Mouse (Mus musculus) heart, embryonic 16.5 days (tissue): Measurements from ENCODE around the gene Wdr54. TPM values are rescaled to one million over a fixed set of nuclear protein-coding genes. Genes with fewer than 3 reads are reported as not detected.
A peak's percentile ranks its signal among the peaks of the same experiment; 100 is the strongest.

Experiments used
- ATAC-seq: fragments of 200-750 bp; cut with Nextera tagmentation; replicated peaks from 2 replicates; pipeline ENCODE4 v1.8.0; 2017; ENCODE audit warnings: moderate number of reproducible peaks; ENCODE audit not compliant: insufficient read depth, low FRiP score; ENCODE audit errors: extremely low read depth
- H3K27ac ChIP-seq: fragments of 300-500 bp; sonication (generic); 2 replicates; pipeline ENCODE4 v1.5.1; 2014; ENCODE audit warnings: mild to moderate bottlenecking, low read length, control low read depth, moderate library complexity
- H3K27me3 ChIP-seq: fragments of 300-500 bp; sonication (generic); 2 replicates; pipeline ENCODE4 v1.6.1; 2014; ENCODE audit warnings: low read length, mixed read lengths; ENCODE audit not compliant: control insufficient read depth, insufficient read depth
- H3K36me3 ChIP-seq: fragments of 300-500 bp; sonication (generic); 2 replicates; pipeline ENCODE4 v1.6.1; 2014; ENCODE audit not compliant: control insufficient read depth, insufficient read depth
- H3K4me1 ChIP-seq: fragments of 300-500 bp; sonication (generic); 2 replicates; pipeline ENCODE4 v1.6.1; 2014; ENCODE audit warnings: low read length, mixed read lengths; ENCODE audit not compliant: control insufficient read depth, insufficient read depth
- H3K4me2 ChIP-seq: fragments of 300-500 bp; sonication (generic); 2 replicates; pipeline ENCODE4 v1.6.1; 2014; ENCODE audit warnings: low read depth, mild to moderate bottlenecking, control low read depth, low read length
- H3K4me3 ChIP-seq: fragments of 300-500 bp; sonication (generic); 2 replicates; pipeline ENCODE4 v1.5.1; 2014; ENCODE audit warnings: mild to moderate bottlenecking, control low read depth, low read length
- H3K9ac ChIP-seq: fragments of 300-500 bp; sonication (generic); 2 replicates; pipeline ENCODE4 v1.6.1; 2014; ENCODE audit warnings: low read length, control low read depth
- H3K9me3 ChIP-seq: fragments of 300-500 bp; sonication (generic); replicated peaks from 2 replicates; pipeline ENCODE4 v1.6.1; 2016; ENCODE audit warnings: low read length; ENCODE audit not compliant: control insufficient read depth
- WGBS: fragments of 180-500 bp; shearing (Covaris S2); extraction: QIAGEN DNeasy Blood & Tissue Kit; methylation state at CpG from one replicate; pipeline ENCODE4 v1.1.7; 2014; 5-methylcytosine and 5-hydroxymethylcytosine counted together
- polyA plus RNA-seq: library from polyadenylated mRNA; unstranded; fragments of >200 nt; fragmentation: Nextera tagmentation; extraction: Ambion mirVana; gene quantifications from 2 replicates; pipeline ENCODE4 v1.2.1, GENCODE M21; 2015

Wdr54 gene
- polyA plus RNA-seq, 1 experiment from 2014 or later = 3.8 TPM

DNA sequence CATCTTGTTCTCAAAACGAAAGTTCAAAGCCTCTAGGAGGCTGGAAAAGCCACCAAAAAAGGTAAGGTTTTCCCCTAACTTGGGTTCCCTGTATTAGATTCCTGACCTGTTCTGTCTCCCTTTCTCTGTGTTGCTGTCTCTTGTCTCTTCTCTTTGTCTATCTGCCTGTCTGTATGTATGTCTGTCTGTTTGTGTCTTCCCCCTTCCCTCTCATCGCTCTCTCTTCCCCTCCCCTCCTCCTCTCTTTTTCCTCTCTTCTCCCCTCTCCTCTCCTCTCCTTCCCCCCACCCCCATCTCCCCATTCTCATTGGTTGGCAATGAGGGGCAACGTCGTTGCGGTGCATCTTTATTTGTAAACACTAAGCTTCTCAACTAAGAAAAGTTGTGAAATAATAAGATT lies 30.9 kb downstream of the Wdr54 start, which contains the start of gene Ino80b:
Gene Ino80b, minus strand, starts transcription at position 101 of the 400 bp plus-strand sequence.
- Histone ChIP-seq H3K27me3 (no peaks in the 10 kb centered on the region), H3K9ac (peak within 1 kb of the TSS; percentile 86), H3K9me3 (no peaks in the 10 kb centered on the region), H3K4me1 (peaks cover 24% of the 10 kb centered on the region), H3K36me3 (no peaks in the 10 kb centered on the region), H3K27ac (peak within 1 kb of the TSS; percentile 70), H3K4me2 (peak within 1 kb of the TSS; percentile 97), H3K4me3 (peak within 1 kb of the TSS; percentile 92)
- 25% methylated on average over 5 of the region's 5 CpGs for WGBS
- no peak for ATAC-seq

DNA sequence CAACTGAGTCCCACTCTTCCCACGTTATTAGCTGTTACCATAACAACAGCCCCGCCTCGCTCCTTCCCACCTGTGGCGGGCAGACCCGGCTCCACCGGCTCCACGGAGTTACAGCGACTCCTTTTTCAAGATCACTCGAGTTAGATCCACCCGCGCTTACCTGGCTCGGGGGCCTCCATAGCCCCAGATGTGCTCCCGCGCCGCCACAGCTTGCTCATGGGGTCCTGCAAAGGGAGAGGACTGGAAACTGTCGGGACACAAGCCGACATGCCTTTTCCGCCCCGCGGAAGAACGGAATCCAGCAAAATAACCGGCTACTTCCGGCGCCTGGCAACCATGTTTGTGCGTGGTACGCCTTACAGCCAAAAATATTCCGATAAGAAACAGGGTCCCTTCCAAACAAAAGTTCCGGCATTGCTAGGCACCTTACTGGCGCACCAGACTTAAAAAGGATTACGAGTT lies 31.3 kb downstream of the Wdr54 start:
- Histone ChIP-seq H3K27me3 (no peaks in the 10 kb centered on the region), H3K4me2 (peak overlapping the region; percentile 97), H3K4me1 (peaks cover 28% of the 10 kb centered on the region), H3K27ac (peak overlapping the region; percentile 70), H3K36me3 (no peaks in the 10 kb centered on the region), H3K9ac (peak overlapping the region; percentile 86), H3K9me3 (no peaks in the 10 kb centered on the region), H3K4me3 (peak overlapping the region; percentile 92)
- ATAC-seq = peak; percentile 25; the same call in 1 of the 2 replicates
- under 1% methylated on average over 30 of the region's 30 CpGs for WGBS

DNA sequence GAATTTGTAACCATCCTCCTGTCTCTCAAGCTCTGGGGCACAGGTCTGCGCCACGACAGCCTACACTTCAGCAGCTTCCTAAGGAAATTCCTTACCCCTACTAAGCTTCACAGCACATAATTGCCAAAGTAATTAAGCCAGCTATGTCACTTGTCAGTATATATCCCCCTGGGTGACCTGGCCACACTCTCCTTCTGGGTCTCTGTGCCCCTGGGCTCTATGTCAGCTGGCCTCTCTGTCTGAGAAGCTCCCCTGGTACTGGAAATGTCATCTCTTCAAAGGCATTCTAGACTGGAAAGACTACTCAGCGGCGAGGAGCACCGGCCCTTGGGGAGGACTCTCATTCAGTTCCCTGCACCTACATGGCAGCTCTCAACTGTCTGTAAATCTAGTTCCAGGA lies 33.2 kb downstream of the Wdr54 start:
- Histone ChIP-seq H3K9me3 (no peaks in the 10 kb centered on the region), H3K27me3 (no peaks in the 10 kb centered on the region), H3K36me3 (peaks cover 2% of the 10 kb centered on the region), H3K4me1 (peaks cover 33% of the 10 kb centered on the region), H3K4me2 (no peak overlapping the region), H3K4me3 (no peak overlapping the region), H3K9ac (peak overlapping the region; percentile 89), H3K27ac (no peak overlapping the region)
- ATAC-seq = no peak
- WGBS = 83% methylated on average over 5 of the region's 5 CpGs

DNA sequence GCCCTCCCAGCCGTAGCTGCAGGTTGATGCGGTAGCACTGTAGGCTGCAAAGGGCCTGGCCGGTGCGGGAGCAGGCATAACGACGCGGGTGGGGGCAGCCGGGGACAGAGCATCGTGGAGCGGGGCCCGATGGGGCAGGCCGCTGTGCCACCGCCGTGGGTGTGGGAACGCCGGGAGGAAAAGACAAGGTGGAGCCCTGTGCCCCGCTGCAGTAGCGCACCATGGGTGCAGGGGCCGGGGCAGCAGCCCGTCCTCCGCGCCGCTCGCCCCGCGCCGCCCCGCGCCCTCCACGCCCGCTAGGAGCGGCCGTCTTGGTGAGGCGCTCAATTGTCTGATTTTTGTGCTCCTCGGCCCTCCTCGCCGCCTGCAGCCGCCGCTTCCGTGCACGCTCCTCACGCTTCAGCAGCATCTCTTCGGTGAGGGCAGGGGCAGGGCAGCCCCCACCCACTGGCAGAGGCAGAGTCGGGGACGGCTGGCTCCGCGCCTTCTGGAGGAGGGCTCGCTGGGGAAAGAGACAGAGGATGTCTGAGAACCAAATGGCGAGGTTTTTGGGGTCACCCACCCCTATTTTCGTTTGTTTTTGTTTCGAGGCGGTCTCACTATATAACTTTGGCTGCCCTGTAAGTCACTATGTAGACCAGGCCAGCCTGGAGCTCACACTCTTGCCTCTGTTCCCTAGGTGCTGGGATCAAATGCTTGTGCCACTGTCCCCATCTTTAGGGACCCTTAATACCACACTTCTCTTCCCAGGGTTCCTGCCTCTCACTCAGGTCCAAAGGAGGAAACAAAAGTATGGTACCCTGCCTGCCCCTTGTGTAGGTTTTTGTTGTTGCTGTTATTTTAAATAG lies 34.1 kb downstream of the Wdr54 start:
- H3K27me3 ChIP-seq = no peaks in the 10 kb centered on the region
- H3K27ac ChIP-seq = peak overlapping the region; percentile 93
- peak overlapping the region; percentile 89 for H3K9ac ChIP-seq
- peaks cover 33% of the 10 kb centered on the region for H3K4me1 ChIP-seq
- peak overlapping the region; percentile 94 for H3K4me2 ChIP-seq
- H3K36me3 ChIP-seq = peaks cover 10% of the 10 kb centered on the region
- WGBS = 2% methylated on average over 51 of the region's 52 CpGs
- no peak; the same call in none of the 2 replicates for ATAC-seq
- H3K4me3 ChIP-seq = peak overlapping the region; percentile 83
- H3K9me3 ChIP-seq = no peaks in the 10 kb centered on the region

DNA sequence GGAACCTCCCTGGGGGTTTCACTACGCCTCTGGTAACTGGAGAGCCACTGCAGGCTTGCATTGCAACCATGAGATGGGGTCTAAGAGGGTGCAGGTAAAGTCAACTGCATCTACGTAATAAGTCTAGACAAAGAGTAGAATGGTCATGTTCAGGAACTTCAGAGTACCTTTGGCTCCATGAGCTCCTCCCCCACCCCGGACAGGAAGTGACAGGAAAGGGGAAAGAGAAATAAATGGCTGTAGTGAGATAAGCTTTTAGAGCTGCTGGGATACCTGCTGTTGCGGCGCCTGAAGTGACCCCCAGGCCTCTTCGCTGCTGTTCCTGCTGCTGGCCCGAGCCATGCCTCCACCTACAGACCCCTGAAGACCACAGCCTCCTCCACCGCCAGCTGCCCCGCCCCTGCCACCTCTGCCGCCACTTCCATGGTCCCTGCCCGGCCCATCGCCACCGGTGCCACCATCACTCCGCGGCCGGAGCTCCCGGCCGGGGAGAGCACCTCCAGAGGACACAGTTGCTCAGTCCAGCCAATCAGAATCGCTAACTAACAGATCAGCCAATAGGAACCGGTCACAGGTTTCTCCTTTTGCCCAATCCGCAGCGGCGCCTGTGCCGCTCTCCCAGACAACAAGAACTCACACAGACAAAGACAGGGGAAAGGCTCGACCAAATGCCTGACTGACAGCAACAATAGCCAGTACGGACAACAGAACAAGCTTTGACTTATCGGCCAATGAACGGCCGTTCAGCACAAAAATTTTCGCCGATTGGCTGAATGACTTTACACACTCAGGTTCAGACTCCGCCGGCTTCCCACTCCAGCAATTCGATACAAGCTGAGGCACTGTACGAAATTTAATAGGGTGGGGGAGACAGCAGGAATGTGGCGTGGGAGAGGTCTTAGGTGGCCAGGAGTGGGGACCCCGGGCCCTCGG lies 35.0 kb downstream of the Wdr54 start, which contains the start of gene Wbp1:
Gene Wbp1, minus strand, starts transcription at position 630 of the 933 bp plus-strand sequence.
- peaks cover 12% of the 10 kb centered on the region for H3K36me3 ChIP-seq
- H3K9ac ChIP-seq = peak within 1 kb of the TSS; percentile 89
- no peaks in the 10 kb centered on the region for H3K9me3 ChIP-seq
- H3K4me2 ChIP-seq = peak within 1 kb of the TSS; percentile 94
- WGBS = under 1% methylated on average over 37 of the region's 38 CpGs
- peak within 1 kb of the TSS; percentile 93 for H3K27ac ChIP-seq
- ATAC-seq = peak; percentile 94
- H3K4me3 ChIP-seq = peak within 1 kb of the TSS; percentile 83
- H3K27me3 ChIP-seq = no peaks in the 10 kb centered on the region
- peaks cover 37% of the 10 kb centered on the region for H3K4me1 ChIP-seq

DNA sequence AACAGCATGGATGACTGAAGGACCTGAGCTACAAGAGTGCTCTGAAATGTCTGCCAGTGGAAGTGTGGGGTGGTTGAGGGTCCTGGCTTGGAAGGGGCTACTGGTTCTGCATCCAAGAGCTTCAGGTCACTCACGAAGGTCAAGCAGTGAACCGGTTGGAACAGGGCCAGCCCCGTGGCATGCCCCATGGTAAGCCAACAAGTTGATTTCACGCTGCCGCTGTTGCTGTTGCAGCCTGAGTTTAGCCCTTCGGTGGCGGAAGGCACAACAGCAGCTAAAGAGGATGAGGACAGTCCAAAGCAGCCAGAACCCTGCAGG lies 36.5 kb downstream of the Wdr54 start:
- Histone ChIP-seq H3K36me3 (peaks cover 12% of the 10 kb centered on the region), H3K27ac (no peak overlapping the region), H3K9ac (peak overlapping the region; percentile 26; the same call in 1 of the 2 replicates), H3K4me3 (no peak overlapping the region), H3K4me2 (no peak overlapping the region), H3K4me1 (peaks cover 43% of the 10 kb centered on the region), H3K27me3 (no peaks in the 10 kb centered on the region), H3K9me3 (no peaks in the 10 kb centered on the region)
- WGBS = 70% methylated on average over 7 of the region's 7 CpGs
- no peak for ATAC-seq

DNA sequence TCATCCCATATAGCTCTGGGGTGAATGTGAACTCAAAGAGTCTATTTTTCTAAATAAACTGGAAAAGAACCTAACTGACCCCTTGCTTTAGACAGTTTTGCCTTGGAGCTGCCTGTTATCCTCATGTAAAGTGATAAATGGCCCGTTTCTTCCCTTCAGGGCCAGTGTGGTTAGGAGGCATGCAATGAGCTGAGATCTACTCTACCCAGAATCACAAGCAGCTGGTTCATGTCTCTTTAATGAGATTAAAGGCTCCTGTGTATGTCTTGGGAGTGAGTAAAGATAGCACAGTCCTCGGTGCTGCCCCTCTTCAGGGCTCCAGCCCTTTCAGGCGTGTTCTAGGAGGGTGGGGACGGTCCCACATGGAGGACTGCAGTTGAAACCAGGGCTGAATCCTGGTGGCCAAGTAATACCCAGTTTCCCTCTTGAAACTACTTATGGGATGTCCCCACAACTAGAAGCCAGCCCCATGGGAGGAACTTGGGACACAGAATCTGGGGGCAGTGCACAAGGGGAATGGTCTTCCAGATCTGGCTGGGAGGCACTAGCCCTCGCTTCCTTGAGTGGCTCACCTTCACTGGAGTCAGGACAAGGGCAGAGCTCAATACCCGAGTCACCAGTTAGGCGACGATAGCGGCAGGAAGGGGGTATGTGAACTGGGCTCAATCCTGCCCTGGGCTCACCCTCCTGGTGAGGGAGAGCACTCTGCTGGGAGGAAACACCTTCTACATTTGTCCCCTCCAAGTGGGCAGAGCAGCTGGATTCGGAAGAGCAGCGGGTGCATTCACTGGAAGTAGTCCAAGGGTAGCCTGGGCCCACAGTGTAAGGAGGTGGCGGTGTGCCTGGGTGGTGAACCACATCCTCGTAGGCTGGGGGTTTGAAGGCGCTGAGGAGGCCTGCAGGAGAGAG lies 37.1 kb downstream of the Wdr54 start:
- H3K27ac ChIP-seq = no peak overlapping the region
- no peaks in the 10 kb centered on the region for H3K27me3 ChIP-seq
- H3K9ac ChIP-seq = no peak overlapping the region
- no peaks in the 10 kb centered on the region for H3K9me3 ChIP-seq
- no peak for ATAC-seq
- WGBS = 74% methylated on average over 14 of the region's 14 CpGs
- H3K36me3 ChIP-seq = peaks cover 12% of the 10 kb centered on the region
- peaks cover 43% of the 10 kb centered on the region for H3K4me1 ChIP-seq
- no peak overlapping the region for H3K4me2 ChIP-seq
- H3K4me3 ChIP-seq = no peak overlapping the region

DNA sequence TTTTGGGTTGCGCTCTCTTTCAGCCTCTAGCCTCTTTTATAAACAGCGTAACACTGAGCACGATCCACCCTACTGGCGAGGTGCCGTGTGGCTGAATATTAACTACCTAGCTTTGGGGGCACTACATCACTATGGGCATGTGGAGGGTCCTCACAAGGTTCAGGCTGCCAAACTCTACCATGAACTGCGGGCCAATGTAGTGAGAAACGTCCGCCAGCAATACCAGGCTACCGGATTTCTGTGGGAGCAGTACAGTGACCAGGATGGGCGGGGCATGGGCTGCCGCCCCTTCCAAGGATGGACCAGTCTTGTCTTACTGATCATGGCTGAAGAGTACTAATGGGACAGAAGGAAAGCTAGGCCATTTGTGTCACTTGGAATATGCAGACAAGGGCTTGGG lies 37.8 kb downstream of the Wdr54 start:
- WGBS = 86% methylated on average over 11 of the region's 11 CpGs
- Histone ChIP-seq H3K9ac (no peak overlapping the region), H3K4me1 (peaks cover 40% of the 10 kb centered on the region)

More for the DNA sequence above, 37.8 kb downstream of the Wdr54 start:
- Histone ChIP-seq H3K9me3 (no peaks in the 10 kb centered on the region), H3K27ac (no peak overlapping the region), H3K27me3 (no peaks in the 10 kb centered on the region), H3K4me3 (no peak overlapping the region), H3K4me2 (no peak overlapping the region), H3K36me3 (peaks cover 12% of the 10 kb centered on the region)
- ATAC-seq = no peak
